Mouse (Mus musculus): ENCODE results near the gene Hscb. TPM values are rescaled to one million over a fixed set of nuclear protein-coding genes. Genes with fewer than 3 reads are reported as not detected.
A peak's percentile ranks its signal among the peaks of the same experiment; 100 is the strongest.
"Not testable (repeated sequence)": the region's sequence is repeated elsewhere in the genome, so short reads cannot be mapped to it uniquely, and the experiment has no call there.

Gene Hscb
- polyA plus RNA-seq (2016; fragmentation: Nextera tagmentation; extraction: Ambion mirVana), result 20.5 and 21.6 TPM in 2 replicates

GRCm38 (mm10) chr5:110839678-110840365 is at the start of gene Hscb, which contains the start of gene Chek2:
TSS of gene Hscb (minus strand) at chr5:110839777.
TSS of gene Chek2 (plus strand) at chr5:110839979.
- WGBS, result under 1% methylated on average over 41 of the region's 41 CpGs
- Histone ChIP-seq H3K36me3 (peaks cover 12% of the 10 kb centered on the region; the same call in 1 of the 2 replicates), H3K27me3 (no peaks in the 10 kb centered on the region), H3K4me1 (peaks cover 11% of the 10 kb centered on the region), H3K9ac (replicated peaks) (peak within 1 kb of the TSS; percentile 63), H3K27ac (replicated peaks) (peak within 1 kb of the TSS; percentile 57), H3K4me2 (replicated peaks) (peak within 1 kb of the TSS; percentile 77), H3K4me3 (peak within 1 kb of the TSS; percentile 62), H3K9me3 (no peaks in the 10 kb centered on the region)
- peak; percentile 99 for ATAC-seq (ENCODE audit: low FRiP score, low read depth)

GRCm38 (mm10) chr5:110888596-110888995 is 49.0 kb upstream of the Hscb start:
- Histone ChIP-seq H3K4me1 (no peaks in the 10 kb centered on the region), H3K9me3 (no peaks in the 10 kb centered on the region), H3K4me3 (no peak overlapping the region), H3K27me3 (no peaks in the 10 kb centered on the region), H3K27ac (replicated peaks) (no peak overlapping the region), H3K36me3 (peaks cover 32% of the 10 kb centered on the region), H3K9ac (replicated peaks) (no peak overlapping the region), H3K4me2 (replicated peaks) (no peak overlapping the region)
- WGBS, result 73% methylated on average over 4 of the region's 4 CpGs
- no peak for ATAC-seq (ENCODE audit: low FRiP score, low read depth)

- peak within 1 kb of the TSS; percentile 78 for H3K27ac ChIP-seq (replicated peaks)
- peak within 1 kb of the TSS; percentile 81 for H3K4me3 ChIP-seq
- peaks cover 14% of the 10 kb centered on the region for H3K4me1 ChIP-seq
- H3K36me3 ChIP-seq, result peaks cover 4% of the 10 kb centered on the region; the same call in 1 of the 2 replicates
- H3K4me2 ChIP-seq (replicated peaks), result peak within 1 kb of the TSS; percentile 69
- under 1% methylated on average over 100 of the region's 101 CpGs for WGBS
- H3K9ac ChIP-seq (replicated peaks), result peak within 1 kb of the TSS; percentile 86
- H3K27me3 ChIP-seq, result no peaks in the 10 kb centered on the region
- peak; percentile 94 for ATAC-seq (ENCODE audit: low FRiP score, low read depth)
- H3K9me3 ChIP-seq, result no peaks in the 10 kb centered on the region
Observed at GRCm38 (mm10) chr5:110879584-110880374, 40.2 kb upstream of the Hscb start, which contains the start of gene Ttc28. TSS of gene Ttc28 (plus strand) at chr5:110879803.

GRCm38 (mm10) chr5:110879042-110879441 is 39.5 kb upstream of the Hscb start:
- peak overlapping the region; percentile 86; the same call in 1 of the 2 replicates for H3K9ac ChIP-seq (replicated peaks)
- H3K4me3 ChIP-seq, result peak overlapping the region; percentile 81
- no peaks in the 10 kb centered on the region for H3K9me3 ChIP-seq
- 63% methylated on average over 7 of the region's 7 CpGs for WGBS
- 0 out of 2 replicates have a peak, but pooled peaks have one; percentile 3 for ATAC-seq (ENCODE audit: low FRiP score, low read depth)
- H3K4me2 ChIP-seq (replicated peaks), result peak overlapping the region; percentile 69
- H3K36me3 ChIP-seq, result peaks cover 4% of the 10 kb centered on the region; the same call in 1 of the 2 replicates
- H3K27me3 ChIP-seq, result no peaks in the 10 kb centered on the region
- peaks cover 17% of the 10 kb centered on the region for H3K4me1 ChIP-seq
- peak overlapping the region; percentile 78 for H3K27ac ChIP-seq (replicated peaks)

- H3K4me2 ChIP-seq (replicated peaks); H3K9ac ChIP-seq (replicated peaks); H3K9me3 ChIP-seq; ATAC-seq (ENCODE audit: low FRiP score, low read depth); H3K36me3 ChIP-seq; H3K4me3 ChIP-seq; H3K27me3 ChIP-seq; H3K27ac ChIP-seq (replicated peaks): not testable (repeated sequence)
- 97% methylated on average over 1 of the region's 1 CpGs for WGBS
- peaks cover 17% of the 10 kb centered on the region for H3K4me1 ChIP-seq
Observed at GRCm38 (mm10) chr5:110878526-110878925, 38.9 kb upstream of the Hscb start.

- ATAC-seq (ENCODE audit: low FRiP score, low read depth), result no peak
- 74% methylated on average over 5 of the region's 5 CpGs for WGBS
- H3K36me3 ChIP-seq, result peaks cover 4% of the 10 kb centered on the region; the same call in 1 of the 2 replicates
Observed at GRCm38 (mm10) chr5:110877666-110878505, 38.3 kb upstream of the Hscb start.

GRCm38 (mm10) chr5:110875286-110875685 is 35.7 kb upstream of the Hscb start:
- Histone ChIP-seq H3K4me2 (replicated peaks) (no peak overlapping the region), H3K9me3 (no peaks in the 10 kb centered on the region), H3K4me1 (peaks cover 10% of the 10 kb centered on the region), H3K9ac (replicated peaks) (no peak overlapping the region), H3K36me3 (no peaks in the 10 kb centered on the region), H3K27me3 (no peaks in the 10 kb centered on the region), H3K4me3 (no peak overlapping the region), H3K27ac (replicated peaks) (peak overlapping the region; percentile 46; the same call in 1 of the 2 replicates)
- no peak for ATAC-seq (ENCODE audit: low FRiP score, low read depth)
- WGBS, result 89% methylated on average over 1 of the region's 1 CpGs

More at GRCm38 (mm10) chr5:110877666-110878505, 38.3 kb upstream of the Hscb start:
- Histone ChIP-seq H3K4me2 (replicated peaks) (no peak overlapping the region), H3K4me3 (no peak overlapping the region), H3K9me3 (no peaks in the 10 kb centered on the region), H3K9ac (replicated peaks) (no peak overlapping the region), H3K27ac (replicated peaks) (no peak overlapping the region), H3K27me3 (no peaks in the 10 kb centered on the region), H3K4me1 (peaks cover 17% of the 10 kb centered on the region)

GRCm38 (mm10) chr5:110874711-110875110 is 35.1 kb upstream of the Hscb start:
- H3K36me3 ChIP-seq, result no peaks in the 10 kb centered on the region
- peak overlapping the region; percentile 46; the same call in 1 of the 2 replicates for H3K27ac ChIP-seq (replicated peaks)
- H3K4me1 ChIP-seq, result peaks cover 6% of the 10 kb centered on the region
- no peak overlapping the region for H3K9ac ChIP-seq (replicated peaks)
- H3K27me3 ChIP-seq, result no peaks in the 10 kb centered on the region
- ATAC-seq (ENCODE audit: low FRiP score, low read depth), result no peak
- H3K4me3 ChIP-seq, result no peak overlapping the region
- no peak overlapping the region for H3K4me2 ChIP-seq (replicated peaks)
- H3K9me3 ChIP-seq, result no peaks in the 10 kb centered on the region

GRCm38 (mm10) chr5:110873160-110873559 is 33.6 kb upstream of the Hscb start:
- no peak for ATAC-seq (ENCODE audit: low FRiP score, low read depth)
- Histone ChIP-seq H3K4me2 (replicated peaks) (no peak overlapping the region), H3K9ac (replicated peaks) (no peak overlapping the region), H3K27me3 (no peaks in the 10 kb centered on the region), H3K27ac (replicated peaks) (peak overlapping the region; percentile 58), H3K36me3 (no peaks in the 10 kb centered on the region), H3K4me1 (peaks cover 18% of the 10 kb centered on the region), H3K4me3 (no peak overlapping the region), H3K9me3 (no peaks in the 10 kb centered on the region)
- 54% methylated on average over 6 of the region's 6 CpGs for WGBS

- WGBS, result 32% methylated on average over 8 of the region's 8 CpGs
- peaks cover 17% of the 10 kb centered on the region for H3K4me1 ChIP-seq
- no peak overlapping the region for H3K4me3 ChIP-seq
- H3K27me3 ChIP-seq, result no peaks in the 10 kb centered on the region
- H3K36me3 ChIP-seq, result 0 out of 2 replicates have a peak, but pooled peaks cover 3% of the 10 kb centered on the region
- H3K27ac ChIP-seq (replicated peaks), result peak overlapping the region; percentile 71; the same call in 1 of the 2 replicates
- ATAC-seq (ENCODE audit: low FRiP score, low read depth), result no peak
- no peaks in the 10 kb centered on the region for H3K9me3 ChIP-seq
- H3K4me2 ChIP-seq (replicated peaks), result no peak overlapping the region
- no peak overlapping the region for H3K9ac ChIP-seq (replicated peaks)
Observed at GRCm38 (mm10) chr5:110869242-110869669, 29.7 kb upstream of the Hscb start.

GRCm38 (mm10) chr5:110868460-110868859 is 28.9 kb upstream of the Hscb start:
- peak overlapping the region; percentile 71 for H3K27ac ChIP-seq (replicated peaks)
- H3K27me3 ChIP-seq, result no peaks in the 10 kb centered on the region
- H3K36me3 ChIP-seq, result 0 out of 2 replicates have a peak, but pooled peaks cover 7% of the 10 kb centered on the region
- no peak overlapping the region for H3K4me2 ChIP-seq (replicated peaks)
- H3K4me3 ChIP-seq, result no peak overlapping the region
- no peak for ATAC-seq (ENCODE audit: low FRiP score, low read depth)
- peaks cover 17% of the 10 kb centered on the region for H3K4me1 ChIP-seq
- no peak overlapping the region for H3K9ac ChIP-seq (replicated peaks)
- WGBS, result 52% methylated on average over 4 of the region's 4 CpGs
- H3K9me3 ChIP-seq, result no peaks in the 10 kb centered on the region
